Mouse (Mus musculus) C2C12 (cell line): ENCODE data around the gene Herpud1.

ENCODE experiments used
- CEBPB ChIP-seq: IDR thresholded peaks from one replicate; pipeline ENCODE4 v1.6.1; 2011; ENCODE audit warnings: low read depth, mild to moderate bottlenecking, control low read depth, moderate library complexity
- CTCF ChIP-seq: IDR thresholded peaks from one replicate; pipeline ENCODE4 v1.5.1; 2011; ENCODE audit not compliant: control insufficient read depth, insufficient read depth, insufficient read length

DNA sequence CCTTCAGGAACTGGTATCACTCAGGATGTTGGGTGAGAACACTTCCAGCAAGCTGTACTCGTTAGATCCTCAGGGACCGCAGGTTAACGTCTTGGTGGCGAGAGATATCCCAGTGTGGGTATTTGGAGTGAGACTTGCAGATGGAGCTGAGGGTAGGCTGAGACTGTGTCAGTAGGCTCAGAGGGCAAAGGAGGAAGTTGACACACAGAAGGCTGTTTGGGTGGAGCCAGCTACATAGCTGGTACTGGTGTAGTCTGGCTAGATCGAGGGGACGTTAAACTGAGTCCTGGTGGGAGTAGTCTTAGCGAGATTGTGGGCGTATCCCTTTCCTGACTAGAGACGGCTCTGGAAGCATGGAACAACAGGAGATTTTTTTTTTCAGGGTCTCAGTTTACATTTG is 31.8 kb downstream of the Herpud1 start:
- TF ChIP-seq CTCF (no peak), CEBPB (no peak)
